Mouse (Mus musculus) heart, embryonic 14.5 days (tissue): ENCODE measurements around the gene Fam120a. TPM values are rescaled to one million over a fixed set of nuclear protein-coding genes. Genes with fewer than 3 reads are reported as not detected.

Source experiments
- ATAC-seq: fragments of 200-750 bp; cut with Nextera tagmentation; 2 replicates; pipeline ENCODE4 v1.8.0; 2017; ENCODE audit warnings: low read depth, moderate TSS enrichment; ENCODE audit not compliant: insufficient number of reproducible peaks, insufficient read depth, low FRiP score
- H3K27ac ChIP-seq, 2 experiments: fragments of 200-500 bp in 1 of 2; fragments of 300-500 bp in 1 of 2; sonication (generic) in 1 of 2; replicated peaks in 1 of 2; 2 replicates each; pipeline ENCODE4 v1.5.1; 2012 to 2014; ENCODE audit warnings: low read depth in 2 of 2, low read length in 2 of 2, control low read depth in 1 of 2, mild to moderate bottlenecking in 1 of 2, mixed read lengths in 1 of 2; ENCODE audit not compliant: control insufficient read depth in 1 of 2, insufficient read depth in 1 of 2
- H3K27me3 ChIP-seq: fragments of 300-500 bp; sonication (generic); 2 replicates; pipeline ENCODE4 v1.6.1; 2014; ENCODE audit warnings: mild to moderate bottlenecking, low read length, control low read depth; ENCODE audit not compliant: control insufficient read depth, insufficient read depth
- H3K36me3 ChIP-seq: fragments of 300-500 bp; sonication (generic); 2 replicates; pipeline ENCODE4 v1.6.1; 2014; ENCODE audit warnings: mild to moderate bottlenecking, control low read depth, low read length, mixed read lengths; ENCODE audit not compliant: control insufficient read depth, insufficient read depth
- H3K4me1 ChIP-seq, 2 experiments: fragments of 200-500 bp in 1 of 2; fragments of 300-500 bp in 1 of 2; sonication (generic) in 1 of 2; 2 replicates each; pipeline ENCODE4 v1.6.1; 2012 to 2014; ENCODE audit warnings: low read length in 2 of 2, control low read depth in 1 of 2, mixed read lengths in 1 of 2; ENCODE audit not compliant: control insufficient read depth in 2 of 2, insufficient read depth in 2 of 2
- H3K4me2 ChIP-seq: fragments of 300-500 bp; sonication (generic); 2 replicates; pipeline ENCODE4 v1.6.1; 2014; ENCODE audit warnings: mild to moderate bottlenecking, low read length
- H3K4me3 ChIP-seq, 2 experiments: fragments of 200-500 bp in 1 of 2; fragments of 300-500 bp in 1 of 2; sonication (generic) in 1 of 2; 2 replicates each; pipeline ENCODE4 v1.5.1; 2012 to 2014; ENCODE audit warnings: low read length in 2 of 2, mild to moderate bottlenecking in 2 of 2, control low read depth in 1 of 2, low read depth in 1 of 2, moderate library complexity in 1 of 2; ENCODE audit not compliant: control insufficient read depth in 1 of 2, insufficient read depth in 1 of 2
- H3K9ac ChIP-seq: fragments of 300-500 bp; sonication (generic); 2 replicates; pipeline ENCODE4 v1.6.1; 2014; ENCODE audit warnings: mild to moderate bottlenecking, low read length
- H3K9me3 ChIP-seq: fragments of 300-500 bp; sonication (generic); 2 replicates; pipeline ENCODE4 v1.6.1; 2016; ENCODE audit warnings: low read length, control low read depth; ENCODE audit not compliant: control insufficient read depth
- WGBS: fragments of 180-500 bp; shearing (Covaris S2); extraction: QIAGEN DNeasy Blood & Tissue Kit; methylation state at CpG from one replicate; pipeline ENCODE4 v1.1.7; 2014; 5-methylcytosine and 5-hydroxymethylcytosine counted together
- polyA plus RNA-seq: library from polyadenylated mRNA; unstranded; fragments of >200 nt; fragmentation: Nextera tagmentation; extraction: Ambion mirVana; gene quantifications from 2 replicates; pipeline ENCODE4 v1.2.1, GENCODE M21; 2014

Fam120a gene
- polyA plus RNA-seq: 27.9 and 29.7 TPM in 2 replicates

DNA sequence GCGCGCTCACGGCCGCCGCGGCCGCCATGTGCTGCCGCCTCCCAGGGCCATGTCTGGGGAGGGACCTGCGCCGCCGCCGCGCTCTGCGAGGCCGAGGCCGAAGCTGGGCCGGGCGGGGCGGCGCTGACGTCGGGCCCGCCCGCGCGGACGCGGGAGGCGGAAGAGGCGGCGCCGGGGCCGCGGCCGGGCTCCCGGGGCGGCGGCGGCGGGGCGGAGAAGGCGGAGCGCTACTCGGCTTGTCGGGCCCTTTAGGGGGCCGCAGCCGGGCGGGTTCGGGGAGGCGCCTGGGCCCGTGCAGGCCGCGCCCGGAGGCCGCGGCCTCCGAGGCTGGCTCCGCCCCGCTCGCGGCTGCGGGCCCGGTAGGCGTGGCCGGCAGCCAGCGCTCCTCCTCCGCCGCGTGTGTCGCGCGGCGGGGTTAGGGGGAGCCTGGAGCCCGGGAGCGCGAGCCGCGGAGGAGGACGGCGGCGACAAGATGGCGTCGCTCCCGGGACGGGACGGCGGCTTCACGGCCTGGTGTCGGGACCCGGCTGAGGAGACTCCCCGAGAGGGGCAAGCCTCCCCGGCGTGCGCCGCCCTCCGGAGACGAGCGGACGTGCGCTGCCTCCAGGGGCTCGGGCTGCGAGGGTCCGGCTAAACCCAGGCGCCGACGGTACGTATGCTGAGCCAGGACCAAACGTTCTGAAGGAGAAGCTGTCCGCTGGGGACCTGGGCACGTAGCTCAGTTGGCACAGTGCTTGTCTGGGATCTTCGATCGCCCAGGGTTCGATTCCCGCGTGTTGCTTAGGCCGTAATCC is at the start of gene Fam120a:
Fam120a (minus strand) TSS at position 62 of the 794 bp plus-strand sequence.
- peak within 1 kb of the TSS; percentile 88 for H3K4me2 ChIP-seq
- WGBS: under 1% methylated on average over 64 of the region's 116 CpGs
- no peaks in the 10 kb centered on the region for H3K27me3 ChIP-seq
- H3K4me1 ChIP-seq: peaks cover 11 to 43% of the 10 kb centered on the region in 2 experiments
- no peaks in the 10 kb centered on the region for H3K9me3 ChIP-seq
- ATAC-seq: peak; percentile 89
- peak within 1 kb of the TSS; percentile 84 to 93 for H3K4me3 ChIP-seq
- peak within 1 kb of the TSS; percentile 97 for H3K9ac ChIP-seq
- peak within 1 kb of the TSS; percentile 94 to 99 for H3K27ac ChIP-seq
- peaks cover 27% of the 10 kb centered on the region for H3K36me3 ChIP-seq

DNA sequence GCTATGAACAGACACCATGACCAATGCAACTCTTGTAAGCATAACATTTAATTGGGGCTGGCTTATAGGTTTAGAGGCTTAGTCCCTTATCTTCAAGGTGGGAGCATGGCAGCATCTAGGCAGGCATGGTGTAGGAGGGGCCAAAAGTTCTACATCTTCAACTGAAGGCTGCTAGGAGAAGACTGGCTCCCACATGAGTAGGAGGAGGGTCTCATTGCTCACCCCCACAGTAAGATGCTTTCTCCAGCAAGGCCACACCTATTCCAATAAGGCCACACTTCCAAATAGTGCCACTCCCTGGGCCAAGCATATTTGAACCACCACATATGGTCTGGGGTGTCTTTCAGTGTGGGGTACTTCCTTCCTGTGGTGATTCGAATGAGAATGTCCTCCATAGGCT is 49.6 kb upstream of the Fam120a start:
- peaks cover 7% of the 10 kb centered on the region; the same call in 1 of the 2 replicates for H3K9me3 ChIP-seq
- H3K9ac ChIP-seq: no peak overlapping the region
- H3K4me3 ChIP-seq: no peak overlapping the region
- ATAC-seq: no peak
- 94% methylated on average over 1 of the region's 1 CpGs for WGBS
- no peak overlapping the region for H3K27ac ChIP-seq
- no peaks in the 10 kb centered on the region for H3K27me3 ChIP-seq
- H3K4me1 ChIP-seq: peaks cover 10 to 17% of the 10 kb centered on the region in 2 experiments; a peak in 3 of 4 replicates
- H3K4me2 ChIP-seq: no peak overlapping the region
- H3K36me3 ChIP-seq: no peaks in the 10 kb centered on the region

DNA sequence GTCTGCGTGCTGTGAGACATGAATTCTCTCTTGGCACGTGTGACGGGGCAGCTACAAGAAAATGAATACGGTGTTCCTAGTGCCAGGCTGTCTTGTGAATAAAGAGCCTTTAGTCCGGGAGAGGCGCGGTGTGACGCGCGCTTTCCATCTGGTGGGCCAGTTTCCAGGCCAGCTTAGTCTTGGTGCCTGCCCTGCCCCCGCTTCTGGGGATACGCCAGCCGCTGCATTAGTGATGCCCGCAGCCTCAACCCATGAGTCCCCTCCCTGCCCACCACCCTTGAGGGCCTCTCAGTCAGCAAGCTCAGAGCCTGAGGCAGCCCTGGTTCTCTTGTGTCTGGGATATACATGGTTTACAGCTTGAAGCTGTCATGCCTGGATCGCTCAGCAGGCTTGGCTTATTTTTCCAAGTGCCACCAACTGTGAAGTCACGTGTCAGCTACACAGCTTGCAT is 48.5 kb upstream of the Fam120a start:
- Histone ChIP-seq H3K9ac (peak overlapping the region; percentile 51), H3K4me3 (peak overlapping the region; percentile 28 to 29), H3K36me3 (no peaks in the 10 kb centered on the region), H3K4me1 (peaks cover 10 to 17% of the 10 kb centered on the region in 2 experiments; a peak in 3 of 4 replicates), H3K27ac (peak overlapping the region; percentile 68 to 79), H3K4me2 (peak overlapping the region; percentile 61), H3K27me3 (no peaks in the 10 kb centered on the region), H3K9me3 (peaks cover 7% of the 10 kb centered on the region; the same call in 1 of the 2 replicates)
- 3% methylated on average over 16 of the region's 16 CpGs for whole genome bisulfite sequencing
- ATAC-seq: peak; percentile 76

DNA sequence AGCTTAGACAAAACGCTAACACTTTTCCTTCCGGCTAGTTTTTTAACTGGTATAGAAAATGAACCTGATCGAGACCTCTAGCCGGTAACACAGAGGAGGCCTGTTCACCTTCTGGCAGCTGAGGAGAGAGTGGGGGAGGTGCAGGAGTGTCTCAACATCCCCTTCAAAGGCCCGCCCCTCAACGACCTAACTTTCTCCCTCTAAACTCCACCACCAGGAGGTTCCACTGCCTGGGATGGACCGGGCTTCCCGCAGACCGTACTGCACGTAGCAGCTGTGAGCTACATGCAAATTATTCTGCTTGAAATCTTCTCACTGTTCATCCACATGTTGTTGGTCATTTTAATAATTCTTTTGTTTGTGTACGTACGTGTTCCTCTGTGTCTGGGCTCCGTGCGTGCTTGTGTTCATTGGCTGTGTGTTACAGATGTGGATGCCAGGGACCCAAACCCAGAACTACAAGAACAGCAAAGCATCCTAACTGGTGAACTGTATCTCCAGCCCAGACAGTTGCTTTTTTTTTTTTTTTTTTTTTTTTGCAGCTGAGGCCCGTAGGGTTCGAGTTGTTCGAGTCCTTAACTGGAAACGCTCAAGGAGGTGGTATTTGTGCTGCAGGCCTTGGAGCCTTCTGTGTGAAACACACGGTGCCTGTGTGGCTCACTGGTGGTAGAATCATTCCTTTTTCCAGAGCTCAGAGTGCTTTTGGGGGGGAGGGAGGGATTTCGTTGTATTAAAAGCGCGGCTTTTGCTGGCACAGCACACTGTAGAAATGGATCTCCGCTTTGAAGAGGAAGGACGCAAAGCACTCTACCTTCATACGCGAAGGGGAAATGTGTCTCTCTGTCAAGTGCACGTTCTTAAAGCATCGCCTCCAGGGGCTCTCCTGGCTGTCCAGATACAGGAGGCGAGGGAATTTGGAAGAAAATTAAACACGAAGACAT is 47.8 kb upstream of the Fam120a start:
- Histone ChIP-seq H3K27me3 (no peaks in the 10 kb centered on the region), H3K9me3 (peaks cover 7% of the 10 kb centered on the region; the same call in 1 of the 2 replicates), H3K4me2 (peak overlapping the region; percentile 61), H3K27ac (peak overlapping the region; percentile 68 to 79), H3K4me3 (peak overlapping the region; percentile 28 to 29), H3K36me3 (no peaks in the 10 kb centered on the region), H3K4me1 (peaks cover 10 to 17% of the 10 kb centered on the region in 2 experiments; a peak in 3 of 4 replicates), H3K9ac (peak overlapping the region; percentile 51)
- 6% methylated on average over 30 of the region's 30 CpGs for WGBS
- peak; percentile 48; the same call in 1 of the 2 replicates for ATAC-seq

DNA sequence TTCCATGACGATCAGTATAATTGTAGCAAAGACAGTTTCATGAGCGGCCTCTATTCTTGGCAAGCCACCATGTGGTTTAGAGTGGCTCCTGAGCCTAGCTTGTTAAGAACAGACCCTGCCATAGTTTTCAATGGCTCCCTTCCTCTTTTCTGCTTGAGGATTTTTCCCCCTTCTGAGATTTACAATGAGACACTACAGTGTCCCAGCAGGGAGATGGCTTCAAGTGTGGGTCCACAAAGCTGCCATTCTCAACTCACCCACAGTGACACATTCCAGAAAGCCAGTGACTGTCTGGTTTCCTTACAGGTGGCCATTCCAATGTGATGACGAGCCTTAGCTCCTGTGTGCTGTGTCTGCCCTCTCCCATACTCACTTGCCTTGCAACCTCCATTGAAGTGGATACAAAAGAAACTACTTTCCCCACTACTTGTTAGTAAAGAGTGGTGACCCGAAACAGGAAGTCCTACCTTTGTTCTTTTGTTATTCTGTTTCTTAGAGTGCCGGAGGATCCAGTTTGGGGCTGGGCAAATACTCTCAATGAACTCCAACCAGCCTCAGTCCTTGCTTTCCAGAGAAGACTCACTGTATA is 45.5 kb upstream of the Fam120a start:
- peaks cover 10 to 14% of the 10 kb centered on the region in 2 experiments; a peak in 3 of 4 replicates for H3K4me1 ChIP-seq
- H3K9ac ChIP-seq: no peak overlapping the region
- H3K36me3 ChIP-seq: no peaks in the 10 kb centered on the region
- H3K9me3 ChIP-seq: peaks cover 7% of the 10 kb centered on the region; the same call in 1 of the 2 replicates
- no peak for ATAC-seq
- 60% methylated on average over 5 of the region's 5 CpGs for WGBS
- no peak overlapping the region for H3K4me2 ChIP-seq
- H3K4me3 ChIP-seq: no peak overlapping the region
- no peaks in the 10 kb centered on the region for H3K27me3 ChIP-seq
- no peak overlapping the region for H3K27ac ChIP-seq

DNA sequence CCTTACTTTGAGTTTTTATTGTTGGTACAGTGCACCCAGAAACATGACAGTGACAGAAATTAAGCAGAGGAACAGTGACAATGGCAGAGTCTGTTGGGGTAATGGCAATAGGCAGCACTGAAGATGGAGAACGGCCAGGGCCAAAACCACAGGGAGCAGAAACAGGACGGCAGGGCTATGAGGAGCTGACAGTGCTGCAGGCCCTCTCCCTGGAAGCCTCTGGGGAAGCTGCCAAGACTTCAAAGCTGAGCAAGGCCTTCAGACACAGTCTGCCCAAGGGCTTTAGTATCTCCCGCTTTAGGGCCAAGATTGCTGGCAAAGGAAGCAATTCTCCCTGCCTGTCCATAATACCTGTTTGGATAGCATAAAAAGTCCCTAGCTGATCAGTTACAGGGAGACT is 33.9 kb upstream of the Fam120a start:
- ATAC-seq: no peak
- H3K4me1 ChIP-seq: peaks cover 0 to 4% of the 10 kb centered on the region in 2 experiments; a peak in 1 of 4 replicates
- H3K9ac ChIP-seq: no peak overlapping the region
- H3K27ac ChIP-seq: no peak overlapping the region
- H3K27me3 ChIP-seq: no peaks in the 10 kb centered on the region
- H3K9me3 ChIP-seq: no peaks in the 10 kb centered on the region
- WGBS: 46% methylated on average over 3 of the region's 3 CpGs
- no peak overlapping the region for H3K4me3 ChIP-seq
- H3K36me3 ChIP-seq: no peaks in the 10 kb centered on the region
- H3K4me2 ChIP-seq: no peak overlapping the region

DNA sequence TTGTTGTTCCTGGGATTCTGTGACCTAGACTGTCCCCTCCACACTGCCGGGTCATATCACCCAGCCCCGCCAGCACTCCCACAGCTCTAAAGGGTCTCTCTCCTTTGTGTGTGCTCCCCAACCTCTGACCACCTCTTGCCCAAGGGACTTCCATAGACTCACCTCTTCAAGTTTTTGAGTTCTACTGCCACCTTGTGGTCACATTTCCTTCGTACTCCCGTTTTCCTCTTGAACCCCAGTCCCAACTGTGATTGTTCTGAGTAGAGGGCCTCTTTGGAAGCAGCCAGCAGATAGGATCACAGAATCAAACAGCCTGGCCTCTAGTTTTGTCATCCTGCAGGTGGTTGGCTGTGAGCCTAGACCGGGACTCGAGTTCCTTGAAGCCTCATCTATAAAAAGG is 30.8 kb upstream of the Fam120a start:
- 4% methylated on average over 6 of the region's 6 CpGs for WGBS
- Histone ChIP-seq H3K27ac (no peak overlapping the region), H3K36me3 (no peaks in the 10 kb centered on the region), H3K9me3 (no peaks in the 10 kb centered on the region), H3K4me1 (peaks cover 0 to 4% of the 10 kb centered on the region in 2 experiments; a peak in 1 of 4 replicates), H3K4me3 (no peak overlapping the region), H3K4me2 (no peak overlapping the region), H3K27me3 (no peaks in the 10 kb centered on the region), H3K9ac (no peak overlapping the region)
- ATAC-seq: no peak
